Mouse (Mus musculus): ENCODE measurements around the gene Impdh1.
"Not testable (repeated sequence)": the region's sequence is repeated elsewhere in the genome, so short reads cannot be mapped to it uniquely, and the experiment has no call there.

Impdh1 gene

DNA sequence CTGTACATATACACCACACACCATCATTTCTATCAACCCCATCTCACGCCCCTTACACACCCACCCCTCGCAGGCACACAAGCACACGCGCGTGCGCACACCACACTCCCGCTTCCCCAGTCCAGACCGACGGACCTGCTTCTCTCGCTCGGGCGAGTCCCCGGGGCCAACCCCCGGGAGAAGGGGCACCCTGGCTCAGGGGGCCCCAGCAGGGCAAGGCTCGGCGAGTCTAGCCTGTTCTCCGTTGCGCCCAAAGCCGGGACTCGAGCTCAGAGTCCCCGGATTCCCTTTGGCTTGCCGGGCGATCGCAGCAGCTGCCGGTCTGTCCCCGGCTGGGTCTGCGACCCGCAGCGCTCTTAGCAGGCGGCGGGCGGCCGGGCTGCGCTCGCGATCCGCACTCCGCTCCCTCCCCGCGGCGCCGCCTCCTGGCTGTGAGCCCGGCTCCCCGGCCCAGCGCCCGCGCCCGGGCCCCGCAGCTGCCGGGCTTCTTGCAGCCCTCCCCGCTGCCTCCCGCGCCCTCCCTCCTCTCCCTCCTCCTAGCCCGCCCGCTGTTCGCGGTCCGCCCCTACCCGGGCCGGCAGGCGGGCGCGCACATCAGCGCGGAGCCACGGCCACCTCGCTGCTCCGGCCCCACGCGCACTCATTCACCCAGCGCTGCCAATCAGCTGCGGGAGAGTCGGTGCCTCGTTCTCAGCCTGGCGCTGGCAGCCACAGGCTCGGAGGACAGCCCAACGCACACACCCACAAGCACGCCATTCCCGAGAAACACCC lies 37.1 kb downstream of the Impdh1 start, which contains the start of gene Prrt4:
Gene Prrt4, minus strand, starts transcription at position 697 of the 771 bp plus-strand sequence.
- peak; percentile 37 for DNase-seq (ENCODE audit: low spot score)

DNA sequence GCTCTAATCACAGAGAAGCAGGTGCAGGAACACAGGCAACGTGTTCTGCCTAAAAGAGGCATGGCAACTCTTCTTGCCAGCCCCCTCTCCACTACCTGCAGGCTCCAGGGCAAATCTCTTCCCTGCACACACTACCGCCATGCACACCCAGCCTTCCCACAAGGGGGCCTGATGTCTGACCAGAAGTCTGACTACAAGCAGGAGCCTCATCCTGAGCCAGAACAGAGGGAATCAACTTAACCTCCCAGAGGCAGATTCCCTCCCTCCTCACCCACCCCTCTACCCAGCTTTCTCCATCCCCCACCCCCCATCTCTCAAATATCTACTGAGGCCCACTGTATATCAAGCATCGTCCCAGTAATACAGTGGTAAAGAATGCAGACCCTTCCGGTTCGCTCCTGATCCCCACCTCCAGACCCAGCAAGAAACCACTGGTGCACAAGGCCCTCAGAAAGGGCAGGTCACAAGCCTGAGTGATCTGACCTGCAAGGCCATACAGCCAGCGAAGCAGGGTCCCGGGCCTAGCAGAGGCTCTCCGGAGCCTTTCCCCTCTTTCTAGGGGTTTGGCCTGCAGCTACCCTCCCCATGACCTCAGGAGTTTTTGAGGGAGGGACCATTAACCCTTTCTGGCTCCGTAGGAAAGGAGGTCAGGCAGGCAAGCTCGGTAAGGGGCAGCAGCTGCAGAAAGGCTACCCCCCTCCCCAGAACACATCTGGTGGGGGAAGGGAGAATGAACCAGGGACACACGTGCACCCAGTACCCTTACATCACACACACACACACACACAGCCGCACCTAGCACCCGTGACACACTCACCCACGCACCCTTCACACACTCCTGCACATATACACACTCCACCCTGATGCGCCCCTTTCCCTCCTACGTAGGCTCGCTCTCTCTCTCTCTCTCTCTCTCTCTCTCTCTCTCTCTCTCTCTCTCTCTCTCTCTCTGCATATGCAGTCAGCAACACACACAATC lies 38.0 kb downstream of the Impdh1 start:
- DNase-seq (ENCODE audit: low spot score) = no peak

DNA sequence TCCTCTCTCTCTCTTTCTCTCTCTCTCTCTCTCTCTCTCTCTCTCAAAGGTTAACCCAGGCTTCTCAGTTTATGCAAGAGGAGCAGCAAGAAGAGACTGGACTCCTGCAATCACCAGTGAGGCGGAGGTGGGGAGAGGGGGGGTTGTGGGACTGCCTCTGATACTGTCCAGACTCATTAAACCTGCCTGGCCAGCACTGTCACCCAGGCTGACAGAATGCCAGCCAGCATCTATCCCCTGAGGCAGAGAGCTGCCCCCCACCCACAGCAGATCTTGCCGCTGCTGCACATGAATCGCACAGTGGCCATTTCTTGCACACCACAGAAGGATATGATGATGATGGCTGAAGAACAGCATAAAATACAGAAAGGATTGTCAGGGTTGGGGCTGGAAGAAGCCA lies 41.1 kb downstream of the Impdh1 start:
- DNase-seq (ENCODE audit: low spot score) = no peak

DNA sequence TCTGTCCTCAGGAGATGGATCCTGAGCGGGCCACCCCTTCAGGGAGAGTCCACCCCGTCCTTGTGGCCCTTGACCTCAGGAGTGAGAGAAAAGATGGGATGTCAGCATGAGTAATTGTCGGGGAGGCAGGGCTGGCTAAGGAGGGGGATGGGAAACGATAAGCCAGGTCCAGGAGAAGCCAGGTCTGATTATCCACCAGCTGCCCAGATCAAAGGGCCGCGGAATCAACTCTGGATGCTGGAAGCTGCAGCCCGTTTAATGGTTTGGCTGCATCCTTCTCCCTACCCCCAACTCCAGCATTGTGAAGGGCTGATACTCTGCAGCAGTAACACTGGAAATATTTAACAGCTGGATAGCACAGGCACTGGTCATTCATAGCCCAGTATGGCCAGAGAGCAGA lies 41.8 kb downstream of the Impdh1 start:
- DNase-seq (ENCODE audit: low spot score) = no peak

DNA sequence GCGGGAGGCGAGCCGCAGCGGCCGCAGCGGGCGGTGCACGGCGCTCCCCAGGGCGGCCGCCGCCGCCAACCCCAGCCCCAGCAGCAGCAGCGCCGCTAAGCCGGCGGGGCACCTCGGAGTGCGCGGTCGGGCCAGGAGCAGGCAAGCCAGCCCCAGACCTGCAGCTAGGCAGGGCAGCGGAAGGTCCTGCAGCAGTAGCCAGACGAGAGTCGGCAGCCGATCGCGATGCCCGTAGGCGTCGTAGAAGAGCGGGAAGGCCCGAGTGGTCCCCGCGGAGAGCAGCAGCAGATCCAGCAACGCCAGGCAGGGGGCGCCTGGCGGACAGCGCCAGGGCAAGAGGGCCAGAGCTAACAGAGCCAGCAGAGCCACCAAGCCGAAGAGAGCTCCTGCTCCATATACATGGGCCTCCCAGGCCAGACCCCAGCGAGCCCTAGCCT lies 45.2 kb downstream of the Impdh1 start:
- peak; percentile 72 for DNase-seq (ENCODE audit: low spot score)

DNA sequence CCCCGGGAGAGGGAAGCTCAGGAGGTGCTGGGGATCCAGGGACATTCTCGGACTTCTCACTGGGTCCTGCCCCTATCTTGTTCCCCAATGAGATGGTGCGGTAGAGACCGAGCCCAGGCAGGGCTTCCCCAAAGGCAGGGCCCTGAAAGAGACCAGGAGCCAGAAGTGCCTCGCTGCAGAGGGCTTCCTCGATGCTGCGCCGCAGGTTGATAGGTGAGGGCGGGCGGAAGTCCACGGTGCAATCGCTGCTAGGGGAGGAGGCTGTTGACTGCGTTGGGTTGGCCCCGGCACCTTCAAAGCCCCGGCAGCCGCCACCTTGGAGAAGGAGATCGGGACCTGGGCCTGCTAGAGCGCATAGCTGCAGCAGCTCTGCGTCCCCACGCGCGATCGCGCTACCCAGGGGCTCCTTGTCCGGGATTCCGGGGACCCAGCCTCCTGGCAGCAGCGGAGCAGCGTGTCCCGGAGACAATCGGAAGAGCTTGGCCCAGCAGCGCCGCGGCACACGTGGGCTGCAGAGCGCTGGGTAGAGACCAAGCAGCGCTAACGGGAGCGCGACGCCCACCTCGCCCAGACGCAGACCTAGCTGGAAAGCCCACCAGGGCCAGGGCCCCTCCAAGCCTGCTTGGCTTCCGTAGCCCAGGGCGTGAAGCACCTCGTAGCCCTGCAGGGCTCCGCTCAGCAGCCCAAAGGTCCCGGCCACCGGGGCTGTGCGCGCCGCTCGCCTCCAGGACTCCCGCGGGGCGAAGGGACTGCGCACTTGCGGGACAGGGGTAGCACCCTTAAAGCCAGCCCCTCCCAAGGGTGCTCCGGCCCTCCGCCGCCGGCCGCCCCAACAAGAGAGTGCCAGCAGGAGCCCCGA lies 45.9 kb downstream of the Impdh1 start:
- peak; percentile 14 for DNase-seq (ENCODE audit: low spot score)

DNA sequence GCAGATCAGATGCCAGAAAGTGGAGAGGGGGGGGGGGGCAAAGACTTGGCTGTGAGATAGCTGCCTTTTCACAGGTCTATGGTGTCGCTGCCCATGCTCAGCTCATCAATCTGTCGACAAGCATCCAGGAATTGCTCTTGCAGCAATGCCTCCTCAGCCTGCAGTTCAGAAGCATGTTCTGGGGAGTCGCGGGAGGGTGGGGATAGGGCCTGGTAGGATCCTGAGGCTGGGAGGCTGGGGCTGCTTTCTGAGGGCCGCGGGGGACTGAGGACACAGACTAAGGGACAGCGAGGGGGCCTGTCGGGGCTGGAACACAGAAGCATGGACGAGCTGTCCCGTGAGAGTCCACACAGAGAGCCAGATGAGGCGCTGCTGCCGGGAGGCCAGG lies 46.5 kb downstream of the Impdh1 start:
- DNase-seq (ENCODE audit: low spot score) = no peak

DNA sequence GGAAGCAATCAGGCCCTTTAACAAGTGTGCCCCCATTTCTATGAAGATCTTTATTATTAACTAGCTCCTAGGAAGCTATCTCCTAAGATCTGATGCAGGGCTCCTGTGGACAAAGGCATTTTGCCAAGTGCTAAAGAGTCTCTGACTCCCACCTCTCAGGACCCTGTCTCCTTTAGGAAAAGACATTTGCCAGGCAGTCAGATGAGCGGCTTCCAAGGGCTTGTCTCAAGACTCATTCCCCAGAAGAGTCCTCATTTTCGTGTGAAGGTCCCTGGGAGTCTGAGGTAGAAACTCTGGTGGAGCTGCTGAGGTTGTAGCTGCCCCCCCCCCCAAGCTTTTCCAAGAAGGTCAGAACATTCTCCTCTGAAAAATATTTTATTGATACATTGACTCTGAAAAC lies 47.3 kb downstream of the Impdh1 start:
- no peak for DNase-seq (ENCODE audit: low spot score)

DNA sequence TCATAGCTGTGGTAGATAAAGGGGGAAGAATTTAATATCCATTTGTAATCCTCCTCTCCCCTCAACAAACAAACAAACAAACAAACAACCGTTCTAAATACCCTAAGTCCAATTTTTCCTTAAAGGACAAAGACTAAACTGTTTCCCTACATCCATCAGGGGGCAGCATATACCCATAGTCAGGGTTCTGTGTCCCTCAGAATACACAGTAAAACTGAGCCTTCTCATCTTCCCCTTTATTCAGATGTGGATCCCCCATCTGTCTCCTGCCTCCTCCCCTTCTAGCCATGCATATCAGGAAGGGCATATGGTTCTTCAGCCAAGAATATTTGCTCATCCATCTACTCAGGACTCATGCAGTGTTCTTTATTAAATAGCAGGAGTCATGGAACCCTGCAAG lies 50.0 kb downstream of the Impdh1 start:
- DNase-seq (ENCODE audit: low spot score) = peak; percentile 33

DNA sequence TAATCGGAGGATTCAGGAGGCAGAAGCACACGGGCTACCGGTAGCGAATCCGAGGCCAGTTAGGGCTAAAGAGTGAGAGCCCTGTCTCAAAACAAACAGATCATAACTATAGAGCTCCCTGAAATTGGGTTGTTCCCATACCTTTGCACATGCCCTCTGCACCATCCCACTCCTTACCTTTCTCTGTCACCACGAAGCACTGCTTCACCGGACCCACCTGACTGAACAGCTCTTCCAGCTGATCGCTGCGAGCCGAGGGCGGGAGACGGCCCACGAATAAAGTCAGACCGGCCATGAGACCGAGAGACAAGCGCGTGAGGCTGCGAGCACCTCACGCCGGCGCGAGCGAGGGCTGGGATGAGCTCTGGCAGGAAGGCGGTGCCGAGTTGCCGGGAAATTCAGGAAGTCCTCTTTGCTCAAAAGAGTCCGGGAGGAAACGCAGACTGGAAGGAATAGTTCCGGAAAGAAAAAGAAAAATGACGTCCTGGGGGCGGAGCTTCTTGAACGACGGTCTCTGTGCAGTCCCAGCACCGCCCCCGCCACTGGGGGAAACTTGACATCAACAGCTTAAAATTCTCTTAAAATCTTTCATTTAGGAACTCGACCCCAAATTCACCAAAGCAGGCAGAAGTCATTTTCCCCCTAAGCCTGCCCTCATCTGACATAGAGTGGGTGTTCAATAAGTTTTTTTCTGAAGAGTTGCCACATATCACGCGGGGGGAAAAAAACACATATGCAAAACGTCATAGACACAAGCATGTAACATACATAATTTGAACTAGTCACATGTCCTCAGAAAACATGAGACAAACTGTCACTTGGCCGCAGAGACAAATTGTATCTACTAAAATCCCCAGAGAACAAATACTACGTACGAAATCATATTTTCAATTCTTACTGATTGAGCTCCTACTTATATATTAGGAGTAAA lies 51.6 kb downstream of the Impdh1 start, which contains the start of gene Rbm28:
Gene Rbm28, minus strand, starts transcription at position 693 of the 931 bp plus-strand sequence.
- DNase-seq (ENCODE audit: low spot score) = peak; percentile 84

DNA sequence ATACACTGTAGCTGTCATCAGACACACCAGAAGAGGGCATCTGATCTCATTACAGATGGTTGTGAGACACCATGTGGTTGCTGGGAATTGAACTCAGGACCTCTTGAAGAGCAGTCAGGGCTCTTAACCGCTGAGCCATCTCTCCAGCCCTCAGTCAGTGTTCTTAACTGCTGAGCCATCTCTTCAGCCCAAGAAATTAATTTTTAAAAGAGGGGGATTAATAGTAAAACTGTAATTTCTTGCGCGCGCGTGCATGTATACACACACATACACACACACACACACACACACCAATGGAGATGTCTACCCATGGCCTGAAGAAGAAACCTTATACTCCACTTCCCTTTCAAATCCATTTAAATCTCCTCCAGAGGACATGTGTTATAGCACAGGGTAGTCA lies 54.9 kb downstream of the Impdh1 start:
- DNase-seq (ENCODE audit: low spot score) = not testable (repeated sequence)

DNA sequence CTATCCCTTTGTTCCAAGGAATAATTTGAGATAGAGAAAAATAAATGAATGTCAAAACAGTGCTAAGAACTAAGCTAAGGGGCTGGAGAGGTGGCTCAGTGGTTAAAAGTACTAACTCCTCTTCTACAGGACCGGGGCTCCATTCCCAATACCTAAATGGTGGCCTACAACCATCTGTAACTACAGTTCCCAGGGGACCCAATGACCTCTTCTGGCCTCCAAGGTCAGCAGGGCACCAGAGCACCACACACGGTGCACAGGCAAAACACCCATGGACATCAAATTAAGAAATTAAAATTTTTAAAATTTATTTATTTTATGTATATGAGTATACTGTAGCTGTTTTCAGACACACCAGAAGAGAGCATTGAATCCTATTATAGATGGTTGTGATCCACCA lies 55.4 kb downstream of the Impdh1 start:
- no peak for DNase-seq (ENCODE audit: low spot score)

DNA sequence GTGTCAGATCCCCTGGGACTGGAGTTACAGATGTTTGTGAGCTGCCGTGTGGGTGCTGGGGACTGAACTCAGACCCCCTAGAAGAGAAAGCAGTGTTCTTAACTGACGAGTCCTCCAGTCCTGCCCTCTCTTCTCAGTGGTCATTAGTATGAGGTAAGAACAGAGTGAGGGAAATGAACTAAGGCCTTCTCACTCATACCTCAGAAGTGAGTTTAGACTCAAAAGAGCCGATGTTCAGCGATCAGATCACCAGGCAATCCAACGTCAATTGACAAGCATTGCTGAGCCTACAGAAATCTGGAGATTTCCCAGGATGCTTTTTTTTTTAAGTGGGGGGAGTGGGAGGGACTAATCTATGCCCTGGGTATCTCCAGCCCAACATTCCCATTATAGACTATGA lies 59.8 kb downstream of the Impdh1 start:
- DNase-seq (ENCODE audit: low spot score) = no peak
